23 mouse cellular contexts compared by ENCODE assay signal in the genomic region with DNA sequence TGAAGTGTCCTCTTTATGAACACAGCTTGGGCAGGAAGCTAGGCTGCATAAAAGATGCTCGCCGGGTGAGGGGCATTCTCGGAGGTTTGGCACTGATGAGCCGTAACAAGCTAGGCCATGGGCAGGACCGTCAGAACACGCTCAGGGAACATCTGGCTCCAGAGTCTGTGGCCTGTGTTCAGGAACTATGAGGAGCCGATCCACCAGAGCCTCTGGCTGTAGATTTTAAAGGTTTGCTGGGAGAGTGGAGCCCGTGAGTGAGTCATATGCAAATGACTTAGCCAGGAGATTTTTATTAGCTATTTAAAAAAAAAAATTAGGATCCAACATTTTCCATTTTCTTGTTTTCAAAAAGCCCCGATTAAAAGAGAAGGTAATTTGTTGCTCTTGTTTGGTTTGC.
DNase-seq lines count a peak whose midpoint lies in the region; ATAC-seq and TF ChIP-seq lines count a peak whose summit lies in the region.
"Had no signal": no experiment of that assay in that cellular context is flagged by ENCODE, and none has a peak within 500 bp of the region (broad histone marks: within the 10 kb centered on the region; RNA-seq: fewer than 3 reads in every experiment).

No protein-coding gene starts in this region.

- no peaks in the 10 kb centered on the region for H3K36me3 ChIP-seq in limb, embryonic 15.5 days
- H3K36me3 ChIP-seq in limb, embryonic 10.5 days, result no peaks in the 10 kb centered on the region
- H3K36me3 ChIP-seq: embryonic facial prominence, embryonic 13.5 days; forebrain, embryonic 10.5 days; intestine, embryonic 15.5 days; kidney, embryonic 15.5 days; limb, embryonic 12.5 days; lung, embryonic 15.5 days; midbrain, embryonic 12.5 days had no signal

- H3K4me3 ChIP-seq in limb, embryonic 15.5 days, result no peak overlapping the region
- H3K4me3 ChIP-seq in limb, embryonic 10.5 days, result no peak overlapping the region
- no peak overlapping the region for H3K4me3 ChIP-seq in embryonic fibroblast, embryonic 13.5 days (ENCODE audit: insufficient read depth, low read length)
- H3K4me3 ChIP-seq: embryonic facial prominence, embryonic 13.5 days; forebrain, embryonic 10.5 days; intestine, embryonic 15.5 days; kidney, embryonic 15.5 days; left cerebral cortex, adult 2 months; limb, embryonic 12.5 days; lung, embryonic 15.5 days; midbrain, embryonic 12.5 days had no signal

- no peak for TF ChIP-seq POLR2A in embryonic fibroblast, embryonic 13.5 days (IDR thresholded peaks at IDR 0.05; ENCODE audit: low read depth, low read length)

- ATAC-seq in limb, embryonic 15.5 days (ENCODE audit: insufficient number of reproducible peaks, low FRiP score, low TSS enrichment, low read depth), result no peak
- ATAC-seq: CD4-positive, CD25-positive, alpha-beta regulatory T cell, adult 4 months; intestine, embryonic 15.5 days had no signal

- DNase-seq in limb, embryonic 10.5 days (ENCODE audit: low spot score), result no peak
- DNase-seq in 3134 (ENCODE audit: extremely low read depth, insufficient read length, low spot score), result peak; percentile 42
- DNase-seq in 3T3-L1 (ENCODE audit: low read depth, low spot score), result peak; percentile 59
- DNase-seq in spleen, postnatal 36 days (ENCODE audit: low spot score in 2 of 2), result no peak
- DNase-seq in cerebellum, adult 8-10 months, result no peak
- DNase-seq: cerebellum, postnatal 14 days; gastrocnemius, postnatal 10 days; kidney, postnatal 4 days; layer of hippocampus, adult 9-11 months; lung, postnatal 4 days; right cerebral cortex, adult 18-20 months had no signal

- H3K9ac ChIP-seq in limb, embryonic 15.5 days, result no peak overlapping the region
- H3K9ac ChIP-seq: embryonic facial prominence, embryonic 13.5 days; intestine, embryonic 15.5 days; kidney, embryonic 15.5 days; limb, embryonic 12.5 days; liver, embryonic 14.5 days; lung, embryonic 15.5 days; midbrain, embryonic 12.5 days had no signal

- no peaks in the 10 kb centered on the region for H3K27me3 ChIP-seq in limb, embryonic 15.5 days
- no peaks in the 10 kb centered on the region for H3K27me3 ChIP-seq in limb, embryonic 10.5 days (ENCODE audit: low read depth, poor library complexity, severe bottlenecking)
- H3K27me3 ChIP-seq: embryonic facial prominence, embryonic 13.5 days; intestine, embryonic 15.5 days; kidney, embryonic 15.5 days; limb, embryonic 12.5 days; lung, embryonic 15.5 days had no signal

- no peak overlapping the region for H3K4me2 ChIP-seq in limb, embryonic 15.5 days
- H3K4me2 ChIP-seq: embryonic facial prominence, embryonic 13.5 days; intestine, embryonic 15.5 days; kidney, embryonic 15.5 days; limb, embryonic 12.5 days; lung, embryonic 15.5 days; midbrain, embryonic 12.5 days had no signal

- peaks cover 18% of the 10 kb centered on the region for H3K4me1 ChIP-seq in limb, embryonic 15.5 days
- H3K4me1 ChIP-seq in limb, embryonic 10.5 days, result peaks cover 12% of the 10 kb centered on the region
- H3K4me1 ChIP-seq in embryonic fibroblast, embryonic 13.5 days (ENCODE audit: control insufficient read depth, insufficient read depth, low read length), result no peaks in the 10 kb centered on the region
- H3K4me1 ChIP-seq: intestine, embryonic 15.5 days had no signal

- TF ChIP-seq CTCF in embryonic fibroblast, embryonic 13.5 days (IDR thresholded peaks at IDR 0.05; ENCODE audit: borderline replicate concordance, insufficient read depth, low read length), result no peak

- WGBS in limb, embryonic 15.5 days, result 41% methylated on average over 9 of the region's 9 CpGs
- 86% methylated on average over 9 of the region's 9 CpGs for WGBS in limb, embryonic 10.5 days

- peak overlapping the region; percentile 54 for H3K27ac ChIP-seq in limb, embryonic 15.5 days
- H3K27ac ChIP-seq in limb, embryonic 10.5 days, result no peak overlapping the region
- 0 out of 2 replicates have a peak overlapping the region, but pooled peaks have one; percentile 1 for H3K27ac ChIP-seq in embryonic fibroblast, embryonic 13.5 days (ENCODE audit: insufficient read depth, low read length)
- H3K27ac ChIP-seq: embryonic facial prominence, embryonic 13.5 days; intestine, embryonic 15.5 days; kidney, embryonic 15.5 days; left cerebral cortex, adult 2 months; limb, embryonic 12.5 days; liver, embryonic 14.5 days; lung, embryonic 15.5 days; midbrain, embryonic 12.5 days had no signal

- H3K9me3 ChIP-seq in limb, embryonic 15.5 days, result no peaks in the 10 kb centered on the region
- no peaks in the 10 kb centered on the region for H3K9me3 ChIP-seq in limb, embryonic 10.5 days (replicated peaks)
- H3K9me3 ChIP-seq: embryonic facial prominence, embryonic 13.5 days; intestine, embryonic 15.5 days; lung, embryonic 15.5 days; midbrain, embryonic 12.5 days had no signal

Comparison
In these comparisons a context has a peak if more than half of its experiments do, and no peak if none do; other contexts are left out.
1. DNase-seq: peak in 3134 (single experiment) and 3T3-L1 (single experiment); none in limb, embryonic 10.5 days (single experiment), spleen, postnatal 36 days (0 of 2) and cerebellum, adult 8-10 months (single experiment).